Mouse (Mus musculus): ENCODE results near the gene Rhox12. TPM values are rescaled to one million over a fixed set of nuclear protein-coding genes. Genes with fewer than 3 reads are reported as not detected.

Gene Rhox12
- polyA plus RNA-seq (2014; fragmentation: Nextera tagmentation; extraction: Ambion mirVana): not detected in 2 replicates

DNA sequence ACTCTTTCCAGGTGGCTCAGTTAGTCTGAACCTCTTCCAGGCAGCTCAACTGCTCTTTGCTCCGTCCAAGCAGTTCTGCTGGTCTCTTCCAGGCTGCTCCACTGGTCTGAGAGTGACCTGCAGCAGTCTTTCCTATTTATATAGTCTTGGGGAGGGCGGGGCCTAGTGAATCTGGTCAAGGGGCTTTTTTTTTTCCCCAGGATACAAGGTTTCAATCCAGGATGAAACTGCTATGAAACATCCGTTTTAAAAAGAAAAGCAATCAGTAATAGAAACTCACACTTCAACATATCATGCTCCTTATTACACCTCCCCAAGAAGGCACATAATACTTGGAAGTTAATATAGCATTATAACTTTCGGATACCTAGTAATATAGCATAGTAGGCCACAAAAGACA is at the start of gene Rhox12:
TSS of gene Rhox12 (minus strand) at position 101 of the 400 bp plus-strand sequence.
- H3K4me1 ChIP-seq (ENCODE audit: control insufficient read depth, insufficient read depth, low read length): no peaks in the 10 kb centered on the region
- no peak within 1 kb of the TSS for H3K27ac ChIP-seq (replicated peaks; ENCODE audit: low read depth, low read length)
- no peaks in the 10 kb centered on the region for H3K27me3 ChIP-seq (ENCODE audit: control insufficient read depth, insufficient read depth, low read length)
- no peak within 1 kb of the TSS for H3K4me2 ChIP-seq (ENCODE audit: low read length)
- no peak within 1 kb of the TSS for H3K9ac ChIP-seq (replicated peaks; ENCODE audit: low read length)
- 81% methylated on average over 4 of the region's 4 CpGs for WGBS
- no peak for DNase-seq
- no peaks in the 10 kb centered on the region for H3K36me3 ChIP-seq (ENCODE audit: control insufficient read depth, insufficient read depth, low read length)
- ATAC-seq (ENCODE audit: low FRiP score, low TSS enrichment): no peak
- H3K4me3 ChIP-seq (replicated peaks; ENCODE audit: low read depth, low read length): no peak within 1 kb of the TSS
- no peaks in the 10 kb centered on the region for H3K9me3 ChIP-seq (ENCODE audit: control insufficient read depth, low read length)

GRCm38 (mm10) chrX:38159097-38159496 is 48.4 kb upstream of the Rhox12 start:
- WGBS: 65% methylated on average over 1 of the region's 1 CpGs
- Histone ChIP-seq H3K27me3 (ENCODE audit: control insufficient read depth, insufficient read depth, low read length) (no peaks in the 10 kb centered on the region), H3K27ac (replicated peaks; ENCODE audit: low read depth, low read length) (no peak overlapping the region), H3K4me1 (ENCODE audit: control insufficient read depth, insufficient read depth, low read length) (no peaks in the 10 kb centered on the region), H3K36me3 (ENCODE audit: control insufficient read depth, insufficient read depth, low read length) (no peaks in the 10 kb centered on the region), H3K9ac (replicated peaks; ENCODE audit: low read length) (no peak overlapping the region), H3K4me3 (replicated peaks; ENCODE audit: low read depth, low read length) (no peak overlapping the region), H3K9me3 (ENCODE audit: control insufficient read depth, low read length) (no peaks in the 10 kb centered on the region), H3K4me2 (ENCODE audit: low read length) (no peak overlapping the region)
- no peak for DNase-seq
- no peak for ATAC-seq (ENCODE audit: low FRiP score, low TSS enrichment)

DNA sequence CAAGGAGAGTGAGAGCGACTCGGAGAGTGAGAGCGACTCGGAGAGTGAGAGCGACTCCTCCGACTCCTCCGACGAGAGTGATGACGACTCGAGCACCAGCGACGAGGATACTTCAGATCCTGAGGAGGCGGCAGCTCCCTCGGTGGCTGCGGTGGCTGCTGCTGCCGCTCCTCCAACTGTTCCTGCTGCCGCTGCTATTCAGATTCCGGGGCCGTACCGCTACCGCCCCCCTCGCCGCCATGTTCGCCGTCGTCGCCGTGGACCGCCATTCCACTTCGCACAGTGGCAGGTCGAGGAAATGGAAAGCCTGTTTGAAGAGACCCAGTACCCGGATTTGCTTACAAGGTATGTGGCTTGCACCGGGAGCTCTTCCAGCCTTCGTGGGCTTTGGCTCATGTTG is 10.8 kb upstream of the Rhox12 start:
- H3K4me3 ChIP-seq (replicated peaks; ENCODE audit: low read depth, low read length): no peak overlapping the region
- H3K9ac ChIP-seq (replicated peaks; ENCODE audit: low read length): no peak overlapping the region
- WGBS: 93% methylated on average over 34 of the region's 34 CpGs
- H3K4me1 ChIP-seq (ENCODE audit: control insufficient read depth, insufficient read depth, low read length): no peaks in the 10 kb centered on the region
- 0 out of 2 replicates have a peak, but pooled peaks cover 13% of the 10 kb centered on the region for H3K9me3 ChIP-seq (ENCODE audit: control insufficient read depth, low read length)
- H3K4me2 ChIP-seq (ENCODE audit: low read length): no peak overlapping the region
- H3K27me3 ChIP-seq (ENCODE audit: control insufficient read depth, insufficient read depth, low read length): no peaks in the 10 kb centered on the region
- ATAC-seq (ENCODE audit: low FRiP score, low TSS enrichment) (no peak), DNase-seq (no peak)
- no peak overlapping the region for H3K27ac ChIP-seq (replicated peaks; ENCODE audit: low read depth, low read length)
- H3K36me3 ChIP-seq (ENCODE audit: control insufficient read depth, insufficient read depth, low read length): no peaks in the 10 kb centered on the region

- Histone ChIP-seq H3K36me3 (ENCODE audit: control insufficient read depth, insufficient read depth, low read length) (no peaks in the 10 kb centered on the region), H3K27ac (replicated peaks; ENCODE audit: low read depth, low read length) (no peak within 1 kb of the TSS), H3K27me3 (ENCODE audit: control insufficient read depth, insufficient read depth, low read length) (no peaks in the 10 kb centered on the region), H3K4me3 (replicated peaks; ENCODE audit: low read depth, low read length) (no peak within 1 kb of the TSS), H3K9me3 (ENCODE audit: control insufficient read depth, low read length) (0 out of 2 replicates have a peak, but pooled peaks cover 13% of the 10 kb centered on the region), H3K9ac (replicated peaks; ENCODE audit: low read length) (no peak within 1 kb of the TSS), H3K4me1 (ENCODE audit: control insufficient read depth, insufficient read depth, low read length) (no peaks in the 10 kb centered on the region), H3K4me2 (ENCODE audit: low read length) (no peak within 1 kb of the TSS)
- ATAC-seq (ENCODE audit: low FRiP score, low TSS enrichment) (no peak), DNase-seq (no peak)
- 94% methylated on average over 20 of the region's 20 CpGs for WGBS
Observed at GRCm38 (mm10) chrX:38120982-38121381, 10.3 kb upstream of the Rhox12 start, which contains the start of gene Rhox13. Rhox13 (plus strand) TSS chrX:38121219.

GRCm38 (mm10) chrX:38085041-38085440 is 25.7 kb downstream of the Rhox12 start, which contains the start of gene Rhox11:
Rhox11 (minus strand) TSS chrX:38085141.
- no peak within 1 kb of the TSS for H3K9ac ChIP-seq (replicated peaks; ENCODE audit: low read length)
- no peaks in the 10 kb centered on the region for H3K4me1 ChIP-seq (ENCODE audit: control insufficient read depth, insufficient read depth, low read length)
- no peak within 1 kb of the TSS for H3K4me2 ChIP-seq (ENCODE audit: low read length)
- no peak for ATAC-seq (ENCODE audit: low FRiP score, low TSS enrichment)
- DNase-seq: no peak
- no peaks in the 10 kb centered on the region for H3K27me3 ChIP-seq (ENCODE audit: control insufficient read depth, insufficient read depth, low read length)
- H3K9me3 ChIP-seq (ENCODE audit: control insufficient read depth, low read length): no peaks in the 10 kb centered on the region
- H3K4me3 ChIP-seq (replicated peaks; ENCODE audit: low read depth, low read length): no peak within 1 kb of the TSS
- H3K36me3 ChIP-seq (ENCODE audit: control insufficient read depth, insufficient read depth, low read length): no peaks in the 10 kb centered on the region
- WGBS: 91% methylated on average over 9 of the region's 9 CpGs
- no peak within 1 kb of the TSS for H3K27ac ChIP-seq (replicated peaks; ENCODE audit: low read depth, low read length)

DNA sequence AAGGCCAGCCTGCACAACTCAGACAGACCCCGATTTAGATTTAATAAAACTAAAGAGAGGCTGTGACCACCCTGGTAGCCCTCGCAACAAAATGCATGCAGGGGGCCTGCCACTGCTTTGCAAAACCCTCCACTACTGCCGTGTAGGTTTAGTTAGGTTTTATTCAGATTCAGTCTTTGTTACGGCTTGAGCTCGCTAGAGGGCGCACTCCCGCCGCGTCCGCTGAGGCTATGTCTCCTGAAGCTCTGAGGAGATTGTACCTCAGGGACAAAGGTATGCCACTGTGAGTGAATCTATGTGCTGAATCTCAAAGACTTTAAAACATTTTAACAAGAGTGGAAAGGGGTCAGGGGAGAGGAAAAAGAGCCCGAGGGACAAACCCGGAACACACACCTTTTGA is 26.5 kb downstream of the Rhox12 start:
- WGBS: 23% methylated on average over 12 of the region's 12 CpGs
- H3K27ac ChIP-seq (replicated peaks; ENCODE audit: low read depth, low read length): no peak overlapping the region
- ATAC-seq (ENCODE audit: low FRiP score, low TSS enrichment) (no peak), DNase-seq (peak; percentile 73)
- no peaks in the 10 kb centered on the region for H3K4me1 ChIP-seq (ENCODE audit: control insufficient read depth, insufficient read depth, low read length)
- no peak overlapping the region for H3K9ac ChIP-seq (replicated peaks; ENCODE audit: low read length)
- H3K27me3 ChIP-seq (ENCODE audit: control insufficient read depth, insufficient read depth, low read length): no peaks in the 10 kb centered on the region
- no peak overlapping the region for H3K4me2 ChIP-seq (ENCODE audit: low read length)
- H3K36me3 ChIP-seq (ENCODE audit: control insufficient read depth, insufficient read depth, low read length): no peaks in the 10 kb centered on the region
- no peaks in the 10 kb centered on the region for H3K9me3 ChIP-seq (ENCODE audit: control insufficient read depth, low read length)
- no peak overlapping the region for H3K4me3 ChIP-seq (replicated peaks; ENCODE audit: low read depth, low read length)

DNA sequence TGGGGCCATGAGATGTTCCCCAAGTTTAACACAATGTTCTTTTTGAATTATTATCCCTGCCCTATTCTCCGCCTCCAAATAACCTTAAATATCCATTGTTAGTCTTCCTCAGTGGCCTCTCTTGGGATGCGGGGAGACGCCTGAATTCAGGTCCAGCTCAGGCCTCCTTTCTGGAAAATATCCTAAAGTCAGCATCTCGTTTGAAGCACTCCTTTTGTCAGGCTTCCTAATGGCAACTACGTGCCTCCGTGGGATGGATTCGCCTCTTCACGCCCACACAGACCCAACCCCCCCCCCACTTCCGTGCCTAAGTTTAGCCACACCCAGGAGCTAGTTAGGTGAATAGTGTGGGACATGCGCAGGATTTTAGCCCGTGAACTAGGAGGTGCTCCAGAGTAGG is 44.5 kb downstream of the Rhox12 start, which contains the start of gene Rhox10:
TSS of gene Rhox10 (plus strand) at position 301 of the 400 bp plus-strand sequence.
- no peak within 1 kb of the TSS for H3K9ac ChIP-seq (replicated peaks; ENCODE audit: low read length)
- DNase-seq: no peak
- no peaks in the 10 kb centered on the region for H3K36me3 ChIP-seq (ENCODE audit: control insufficient read depth, insufficient read depth, low read length)
- no peak within 1 kb of the TSS for H3K4me2 ChIP-seq (ENCODE audit: low read length)
- WGBS: 87% methylated on average over 11 of the region's 11 CpGs
- H3K9me3 ChIP-seq (ENCODE audit: control insufficient read depth, low read length): no peaks in the 10 kb centered on the region
- no peak for ATAC-seq (ENCODE audit: low FRiP score, low TSS enrichment)
- H3K27ac ChIP-seq (replicated peaks; ENCODE audit: low read depth, low read length): no peak within 1 kb of the TSS
- no peaks in the 10 kb centered on the region for H3K27me3 ChIP-seq (ENCODE audit: control insufficient read depth, insufficient read depth, low read length)
- no peaks in the 10 kb centered on the region for H3K4me1 ChIP-seq (ENCODE audit: control insufficient read depth, insufficient read depth, low read length)
- H3K4me3 ChIP-seq (replicated peaks; ENCODE audit: low read depth, low read length): no peak within 1 kb of the TSS

DNA sequence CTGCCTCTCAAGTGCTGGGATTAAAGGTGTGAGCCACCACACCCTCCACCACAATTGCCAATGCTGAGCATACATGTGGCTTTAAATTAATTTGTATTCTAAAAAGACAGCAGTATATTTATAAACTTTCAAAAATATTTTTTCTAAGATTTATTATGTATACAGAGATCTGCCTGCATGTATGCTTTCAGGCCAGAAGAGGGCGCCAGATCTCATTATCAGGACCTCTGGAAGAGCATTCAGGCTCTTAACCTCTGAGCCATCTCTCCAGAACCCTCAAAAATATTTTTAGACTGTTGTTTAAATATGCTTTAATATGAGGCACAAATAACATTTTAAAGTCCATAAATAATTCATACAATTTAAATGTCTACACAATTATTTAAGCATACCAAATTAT is 49.2 kb downstream of the Rhox12 start:
- WGBS: 0% methylated on average over 1 of the region's 1 CpGs
- DNase-seq: peak; percentile 64
- Histone ChIP-seq H3K9ac (replicated peaks; ENCODE audit: low read length) (no peak overlapping the region), H3K4me1 (ENCODE audit: control insufficient read depth, insufficient read depth, low read length) (no peaks in the 10 kb centered on the region), H3K9me3 (ENCODE audit: control insufficient read depth, low read length) (no peaks in the 10 kb centered on the region), H3K4me2 (ENCODE audit: low read length) (no peak overlapping the region), H3K27ac (replicated peaks; ENCODE audit: low read depth, low read length) (no peak overlapping the region), H3K4me3 (replicated peaks; ENCODE audit: low read depth, low read length) (no peak overlapping the region), H3K36me3 (ENCODE audit: control insufficient read depth, insufficient read depth, low read length) (no peaks in the 10 kb centered on the region), H3K27me3 (ENCODE audit: control insufficient read depth, insufficient read depth, low read length) (no peaks in the 10 kb centered on the region)
- ATAC-seq (ENCODE audit: low FRiP score, low TSS enrichment): no peak

Measured in midbrain, embryonic 14.5 days (tissue).